Mouse (Mus musculus) left cerebral cortex, adult 2 months (tissue): ENCODE data around the gene Apba1. TPM values are rescaled to one million over a fixed set of nuclear protein-coding genes. Genes with fewer than 3 reads are reported as not detected.

ENCODE experiments used
- DNase-seq, 2 experiments: peaks; one replicate each; pipeline ENCODE4 v3.0.0; 2021 to 2022; ENCODE audit warnings: low spot score in 2 of 2, mixed read lengths in 1 of 2; ENCODE audit errors: extremely low spot score in 1 of 2
- H3K27ac ChIP-seq: fragments of 200-600 bp; 2 replicates; pipeline ENCODE4 v1.8.1; 2022
- H3K4me3 ChIP-seq: fragments of 200-600 bp; 2 replicates; pipeline ENCODE4 v1.8.1; 2022
- CTCF ChIP-seq: fragments of 200-600 bp; IDR thresholded peaks from 2 replicates; pipeline ENCODE4 v1.8.1; 2022; ENCODE audit warnings: antibody characterized with exemption, mild to moderate bottlenecking, moderate library complexity
- intact Hi-C: fragments of 180-260 bp; cut with DNase I; formaldehyde crosslinking; loops from one replicate; pipeline ENCODE4 v1.15.1; 2025
- total RNA-seq, 2 experiments: library from RNA; stranded (reverse); gene quantifications; 2 replicates each; pipeline ENCODE4 v1.2.3; 2021

Gene Apba1
- total RNA-seq, 2 experiments from 2014 or later, result 127 to 134 TPM

DNA sequence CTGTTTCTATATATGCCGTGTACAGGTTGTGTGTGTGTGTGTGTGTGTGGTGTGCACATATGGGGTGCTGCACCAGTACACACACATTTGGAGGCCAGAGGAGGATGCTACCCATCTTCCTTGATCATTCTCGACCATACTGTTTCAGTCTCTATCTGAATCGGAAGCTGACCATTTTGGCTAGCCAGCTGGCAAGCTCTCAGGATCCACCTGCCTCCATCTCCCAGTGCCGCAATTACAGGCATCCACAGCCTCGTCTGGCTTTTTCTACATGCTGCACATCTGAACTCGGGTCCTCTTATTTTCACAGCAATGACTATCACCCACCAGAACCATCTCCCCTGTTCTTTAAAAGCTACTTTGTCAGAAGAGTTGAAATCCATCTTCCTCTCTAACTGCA, 132.7 kb downstream of the Apba1 start:
- Histone ChIP-seq H3K4me3 (no peak overlapping the region), H3K27ac (no peak overlapping the region)
- intact Hi-C loops, result no loop called here
- DNase-seq, result no peak
- TF ChIP-seq CTCF, result no peak

DNA sequence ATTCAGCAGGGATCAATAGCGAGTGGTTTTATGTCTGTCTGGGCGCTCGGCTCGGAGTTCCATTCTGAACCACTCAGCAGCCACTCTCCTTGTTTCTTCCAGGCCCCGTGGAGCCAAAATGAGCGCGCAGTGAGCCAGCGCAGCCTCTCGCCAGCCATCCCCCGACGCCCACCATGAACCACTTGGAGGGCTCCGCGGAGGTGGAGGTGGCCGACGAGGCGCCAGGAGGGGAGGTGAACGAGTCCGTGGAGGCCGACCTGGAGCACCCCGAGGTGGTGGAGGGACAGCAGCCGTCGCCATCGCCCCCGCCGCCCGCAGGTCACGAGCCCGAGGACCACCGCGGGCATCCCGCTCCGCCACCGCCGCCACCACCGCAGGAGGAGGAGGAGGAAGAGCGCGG, 133.9 kb downstream of the Apba1 start:
- TF ChIP-seq CTCF, result no peak
- intact Hi-C loops, result no loop called here
- peak in 1 of 2 experiments; percentile 44 for DNase-seq
- Histone ChIP-seq H3K4me3 (peak overlapping the region; percentile 35), H3K27ac (peak overlapping the region; percentile 59)

DNA sequence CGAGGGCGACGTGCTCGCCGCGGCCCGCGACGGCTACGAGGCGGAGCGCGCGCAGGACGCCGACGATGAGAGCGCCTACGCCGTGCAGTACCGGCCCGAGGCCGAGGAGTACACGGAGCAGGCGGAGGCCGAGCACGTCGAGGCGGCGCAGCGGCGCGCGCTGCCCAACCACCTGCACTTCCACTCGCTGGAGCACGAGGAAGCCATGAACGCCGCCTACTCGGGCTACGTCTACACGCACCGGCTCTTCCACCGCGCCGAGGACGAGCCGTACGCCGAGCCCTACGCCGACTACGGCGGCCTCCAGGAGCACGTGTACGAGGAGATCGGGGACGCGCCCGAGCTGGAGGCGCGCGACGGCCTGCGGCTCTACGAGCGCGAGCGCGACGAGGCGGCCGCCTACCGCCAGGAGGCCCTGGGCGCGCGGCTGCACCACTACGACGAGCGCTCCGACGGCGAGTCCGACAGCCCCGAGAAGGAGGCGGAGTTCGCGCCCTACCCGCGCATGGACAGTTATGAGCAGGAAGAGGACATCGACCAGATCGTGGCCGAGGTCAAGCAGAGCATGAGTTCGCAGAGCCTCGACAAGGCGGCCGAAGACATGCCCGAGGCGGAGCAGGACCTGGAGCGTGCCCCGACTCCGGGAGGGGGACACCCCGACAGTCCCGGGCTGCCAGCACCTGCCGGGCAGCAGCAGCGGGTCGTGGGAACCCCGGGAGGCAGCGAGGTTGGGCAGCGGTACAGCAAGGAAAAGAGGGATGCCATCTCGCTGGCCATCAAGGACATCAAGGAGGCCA, 134.6 kb downstream of the Apba1 start:
- Histone ChIP-seq H3K27ac (peak overlapping the region; percentile 59), H3K4me3 (peak overlapping the region; percentile 35)
- DNase-seq, result peak; percentile 66
- intact Hi-C loops, result no loop called here
- peak; percentile 45 for TF ChIP-seq CTCF

DNA sequence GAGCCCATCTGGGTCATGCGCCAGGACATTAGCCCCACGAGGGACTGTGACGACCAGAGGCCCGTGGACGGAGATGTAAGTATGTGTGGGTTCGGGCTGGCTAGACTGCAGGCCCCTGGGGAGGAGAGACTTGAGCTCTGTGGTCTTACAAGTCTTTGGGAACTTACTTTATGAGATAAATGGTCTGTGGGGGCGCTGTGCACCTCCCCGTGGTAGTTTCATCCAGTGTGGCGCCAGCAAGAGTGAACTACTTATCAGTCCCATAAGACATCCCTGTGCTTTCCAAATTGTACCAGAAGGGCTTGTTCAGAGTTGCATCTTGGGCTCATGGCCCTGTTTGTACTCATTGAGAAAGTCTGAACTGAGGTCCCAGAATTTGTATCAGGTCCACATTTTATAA, 135.3 kb downstream of the Apba1 start:
- no peak overlapping the region for H3K27ac ChIP-seq
- DNase-seq, result no peak
- intact Hi-C loops, result no loop called here
- H3K4me3 ChIP-seq, result no peak overlapping the region
- TF ChIP-seq CTCF, result no peak

DNA sequence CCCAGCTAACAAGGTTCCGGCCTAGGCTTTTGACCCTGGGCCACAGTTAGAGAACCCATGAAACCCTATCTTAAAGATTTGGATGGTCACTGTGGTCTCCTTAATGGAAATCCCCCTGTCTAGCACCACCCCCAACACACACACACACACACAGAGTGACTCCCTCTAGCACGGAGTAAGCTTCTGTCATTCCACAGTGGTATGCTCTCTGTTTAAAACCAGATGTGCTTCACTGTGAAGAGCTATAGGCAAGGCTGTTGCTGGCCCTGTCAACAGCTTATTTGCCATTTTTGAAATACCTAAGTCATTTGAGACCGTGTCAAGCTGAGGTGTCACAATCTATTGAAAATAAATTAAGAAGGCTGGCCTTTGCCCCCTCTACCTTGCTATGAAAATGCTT, 136.1 kb downstream of the Apba1 start:
- DNase-seq, result no peak
- intact Hi-C loops, result no loop called here
- no peak overlapping the region for H3K4me3 ChIP-seq
- H3K27ac ChIP-seq, result no peak overlapping the region
- TF ChIP-seq CTCF, result no peak

DNA sequence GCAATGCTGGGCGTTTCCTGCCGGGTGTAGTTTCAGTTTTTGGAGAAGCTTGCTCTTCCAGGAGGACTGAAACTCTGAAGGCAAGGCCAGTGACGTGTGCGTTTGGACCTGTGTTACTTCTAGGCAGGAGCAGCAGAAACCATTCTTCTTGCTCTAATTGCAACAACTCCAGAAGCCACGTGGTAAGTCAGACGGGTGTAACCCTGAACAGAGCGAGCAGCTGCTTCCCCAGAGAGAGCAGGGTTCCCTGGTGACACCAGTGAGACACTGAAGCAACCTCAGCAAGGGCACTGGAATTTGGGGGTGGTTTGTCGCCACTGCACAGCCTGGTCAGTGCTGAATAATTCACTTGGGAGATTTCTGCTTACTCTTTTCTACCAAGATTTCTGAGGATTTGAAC, 138.2 kb downstream of the Apba1 start:
- Histone ChIP-seq H3K4me3 (no peak overlapping the region), H3K27ac (no peak overlapping the region)
- no peak for DNase-seq
- TF ChIP-seq CTCF, result no peak
- intact Hi-C loops, result no loop called here

DNA sequence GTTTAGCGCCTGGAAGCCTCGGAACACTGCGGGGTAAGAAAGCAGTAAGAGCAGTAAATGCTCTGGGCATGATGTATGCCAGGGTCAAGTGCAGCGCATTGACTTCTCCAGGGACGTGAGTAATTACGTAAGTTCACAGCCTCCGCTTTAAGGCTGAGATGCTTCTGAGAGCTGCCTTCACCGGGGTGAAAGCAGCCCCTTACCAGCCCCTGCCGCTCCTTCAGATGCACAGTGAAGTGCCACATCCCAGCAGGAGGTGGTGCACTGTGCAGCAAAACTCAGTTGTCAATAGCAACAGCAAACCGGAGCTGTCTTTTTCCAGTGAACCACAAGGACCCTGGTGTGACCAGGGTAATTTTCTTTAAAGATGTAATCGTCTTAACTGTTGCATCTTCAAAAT, 139.8 kb downstream of the Apba1 start:
- intact Hi-C loops, result no loop called here
- peak; percentile 13 for TF ChIP-seq CTCF
- no peak for DNase-seq
- Histone ChIP-seq H3K27ac (no peak overlapping the region), H3K4me3 (no peak overlapping the region)

DNA sequence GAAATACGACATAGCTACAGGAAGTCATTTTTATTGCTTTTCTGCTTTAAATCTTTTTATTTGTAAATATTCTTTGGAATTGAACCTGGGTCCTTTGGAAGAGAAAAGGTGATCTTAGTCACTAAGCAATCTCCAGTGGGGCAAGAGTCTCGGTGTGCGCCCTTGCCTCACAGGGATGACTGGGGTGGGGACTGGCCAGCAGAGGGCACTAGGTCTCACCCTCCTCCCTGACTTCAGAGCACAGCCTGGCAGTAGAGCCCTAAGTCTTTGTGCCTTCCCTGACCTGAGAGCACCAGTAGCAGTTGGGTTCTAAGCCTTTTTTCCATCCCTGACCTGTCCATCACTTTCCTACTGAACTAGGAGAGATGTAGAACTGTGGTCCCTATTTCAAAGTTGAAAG, 142.5 kb downstream of the Apba1 start:
- Histone ChIP-seq H3K27ac (no peak overlapping the region), H3K4me3 (no peak overlapping the region)
- peak; percentile 57 for TF ChIP-seq CTCF
- DNase-seq, result no peak
- intact Hi-C loops, result loop anchor here (2.0 kb wide), 1 partner anchor 60 kb away; no protein-coding TSS in a partner anchor

DNA sequence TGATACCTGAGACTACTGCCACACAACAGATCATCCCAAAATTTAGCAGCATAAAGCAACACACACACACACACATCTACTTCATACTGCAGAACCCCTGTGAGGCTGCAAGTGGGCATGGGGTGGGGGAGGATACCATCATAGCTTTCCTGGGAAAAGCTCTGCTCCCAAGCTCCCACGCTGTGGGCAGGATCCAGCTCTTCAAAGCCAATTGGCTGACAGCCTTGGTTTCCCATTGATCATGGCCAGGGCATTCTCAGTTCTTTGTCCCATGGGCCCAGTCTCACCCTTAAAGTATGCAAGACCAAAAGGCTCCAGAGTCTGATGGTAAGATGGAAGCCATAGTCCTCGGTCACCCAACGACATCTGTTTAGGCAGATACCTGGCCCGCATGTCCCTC, 143.1 kb downstream of the Apba1 start:
- no peak for TF ChIP-seq CTCF
- DNase-seq, result no peak
- Histone ChIP-seq H3K4me3 (no peak overlapping the region), H3K27ac (no peak overlapping the region)
- intact Hi-C loops, result loop anchor here (2.0 kb wide), 1 partner anchor 59 kb away; no protein-coding TSS in a partner anchor

DNA sequence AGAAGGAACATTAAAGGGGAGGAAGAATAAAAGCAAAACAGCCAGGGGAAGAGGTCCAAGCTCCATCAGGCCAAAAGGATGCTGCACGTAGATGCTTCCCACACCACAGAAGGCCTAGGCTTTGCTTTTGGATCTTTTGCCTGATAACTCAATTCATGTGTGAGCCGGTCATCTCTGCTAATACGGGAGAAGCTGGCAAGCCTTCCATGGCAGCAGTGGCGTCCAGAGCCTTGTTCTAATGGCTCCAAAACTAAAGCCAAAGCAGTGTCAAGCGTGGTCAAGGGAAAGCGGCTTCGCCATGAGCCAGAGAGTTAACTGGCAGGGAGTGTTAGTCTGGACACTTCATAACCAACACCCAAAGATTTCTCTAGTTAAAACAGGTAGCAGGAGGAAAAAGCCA, 144.4 kb downstream of the Apba1 start:
- Histone ChIP-seq H3K4me3 (no peak overlapping the region), H3K27ac (no peak overlapping the region)
- TF ChIP-seq CTCF, result no peak
- intact Hi-C loops, result no loop called here
- DNase-seq, result no peak

DNA sequence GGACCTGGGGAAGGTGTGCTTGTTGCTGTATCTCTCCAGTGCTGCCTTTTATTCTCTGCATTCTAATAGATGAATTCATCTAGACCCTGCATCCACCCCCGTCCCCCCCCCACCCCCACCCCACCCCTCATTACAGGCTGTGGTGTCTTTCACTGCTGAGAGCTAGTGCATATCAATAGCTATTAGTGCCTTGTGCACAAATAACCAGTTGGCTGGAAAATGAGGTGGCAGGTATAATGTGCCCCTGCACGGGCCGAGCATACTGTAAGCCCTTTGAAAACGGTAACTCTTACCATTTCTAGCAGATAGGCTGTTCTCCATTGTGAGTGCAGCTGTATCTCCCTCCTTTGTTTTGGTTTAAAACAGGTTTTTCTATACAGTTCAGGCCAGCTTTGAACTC, 146.2 kb downstream of the Apba1 start:
- Histone ChIP-seq H3K4me3 (no peak overlapping the region), H3K27ac (no peak overlapping the region)
- intact Hi-C loops, result no loop called here
- DNase-seq, result no peak
- TF ChIP-seq CTCF, result no peak

DNA sequence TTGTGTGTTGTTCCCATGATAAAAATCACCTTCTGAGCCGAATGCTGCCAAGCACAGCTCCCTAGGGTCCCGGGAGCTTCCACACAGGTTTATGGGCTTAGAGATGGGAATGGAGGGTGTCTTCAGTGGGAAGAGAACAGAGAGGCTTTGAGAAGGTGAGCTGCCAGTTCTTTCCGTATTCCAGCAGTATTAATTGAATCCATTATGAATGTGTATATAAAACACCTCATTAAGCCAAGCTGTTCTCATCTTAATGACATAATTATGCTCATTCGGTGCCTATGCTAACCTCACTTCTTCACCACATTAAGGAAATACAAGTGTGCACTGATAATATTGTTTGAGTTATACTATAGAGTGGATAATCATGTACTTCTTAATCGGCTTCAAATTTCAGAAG, 147.1 kb downstream of the Apba1 start:
- no peak overlapping the region for H3K4me3 ChIP-seq
- DNase-seq, result no peak
- intact Hi-C loops, result no loop called here
- no peak overlapping the region for H3K27ac ChIP-seq
- no peak for TF ChIP-seq CTCF

DNA sequence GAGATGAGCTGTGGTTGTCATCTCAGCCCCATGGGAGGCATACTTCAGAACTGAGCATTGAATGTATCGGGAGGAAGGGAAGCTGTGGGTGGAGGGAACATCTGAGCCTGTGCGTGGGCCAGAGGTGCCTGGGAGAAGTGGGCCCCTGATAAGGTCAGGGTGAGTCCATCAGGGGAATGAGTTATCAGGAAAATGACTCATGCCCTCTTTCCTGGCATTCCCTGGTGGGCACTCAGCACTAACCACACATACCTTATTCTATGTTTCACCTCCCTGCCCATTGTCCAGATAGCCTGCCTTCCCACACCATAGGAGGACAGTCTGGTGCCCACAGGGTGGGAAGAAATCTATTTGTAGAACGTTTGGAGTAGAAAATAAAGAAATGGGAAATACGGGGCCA, 151.7 kb downstream of the Apba1 start:
- no peak for DNase-seq
- Histone ChIP-seq H3K4me3 (no peak overlapping the region), H3K27ac (no peak overlapping the region)
- intact Hi-C loops, result no loop called here
- no peak for TF ChIP-seq CTCF
